Mouse (Mus musculus) C2C12 (cell line): ENCODE results near the gene Golga4. TPM values are rescaled to one million over a fixed set of nuclear protein-coding genes. Genes with fewer than 3 reads are reported as not detected.

Source experiments
- H3K27me3 ChIP-seq: one replicate; pipeline ENCODE4 v1.6.1; 2011; ENCODE audit not compliant: control insufficient read depth, insufficient read depth, insufficient read length
- H3K36me3 ChIP-seq: one replicate; pipeline ENCODE4 v1.6.1; 2011; ENCODE audit not compliant: control insufficient read depth, insufficient read depth
- H3K4me3 ChIP-seq: one replicate; pipeline ENCODE4 v1.5.1; 2011; ENCODE audit warnings: mild to moderate bottlenecking, control low read depth; ENCODE audit not compliant: poor library complexity, insufficient read depth, severe bottlenecking
- H3K79me2 ChIP-seq: one replicate; pipeline ENCODE4 v1.6.1; 2011; ENCODE audit not compliant: control insufficient read depth, insufficient read depth
- H3K79me3 ChIP-seq: one replicate; pipeline ENCODE4 v1.6.1; 2011; ENCODE audit warnings: low read depth, control low read depth
- H3ac ChIP-seq: one replicate; pipeline ENCODE3; 2011; ENCODE audit warnings: low read depth; ENCODE audit not compliant: control insufficient read depth, insufficient read length
- CEBPB ChIP-seq: IDR thresholded peaks from one replicate; pipeline ENCODE4 v1.6.1; 2011; ENCODE audit warnings: low read depth, mild to moderate bottlenecking, control low read depth, moderate library complexity
- CTCF ChIP-seq: IDR thresholded peaks from one replicate; pipeline ENCODE4 v1.5.1; 2011; ENCODE audit not compliant: control insufficient read depth, insufficient read depth, insufficient read length
- FOSL1 ChIP-seq: IDR thresholded peaks from one replicate; pipeline ENCODE4 v1.8.0; 2011; ENCODE audit warnings: mild to moderate bottlenecking, low read length; ENCODE audit not compliant: poor library complexity, insufficient read depth, severe bottlenecking
- MAX ChIP-seq: IDR thresholded peaks from one replicate; pipeline ENCODE4 v1.6.1; 2011; ENCODE audit warnings: mild to moderate bottlenecking, control low read depth
- MYOD1 ChIP-seq: IDR thresholded peaks from one replicate; pipeline ENCODE4 v1.6.1; 2011; ENCODE audit warnings: low read depth; ENCODE audit not compliant: control insufficient read depth, insufficient read length
- MYOG ChIP-seq: IDR thresholded peaks from one replicate; pipeline ENCODE4 v1.6.1; 2011; ENCODE audit not compliant: control insufficient read depth, insufficient read length; ENCODE audit errors: extremely low read depth
- USF1 ChIP-seq: IDR thresholded peaks from one replicate; pipeline ENCODE4 v1.6.1; 2011; ENCODE audit warnings: low read depth, mild to moderate bottlenecking, control low read depth, moderate library complexity
- polyA plus RNA-seq: library from polyadenylated mRNA; unstranded; fragments of >200 nt; fragmentation: generic; extraction: Trizol; gene quantifications from one replicate; pipeline ENCODE4 v1.2.1, GENCODE M21; 2012; ENCODE audit warnings: missing spikeins

Gene Golga4
- polyA plus RNA-seq, 1 experiment: 9.9 TPM

- Histone ChIP-seq H3K79me3 (no peaks in the 10 kb centered on the region), H3K36me3 (no peaks in the 10 kb centered on the region), H3K27me3 (no peaks in the 10 kb centered on the region), H3K4me3 (no peak overlapping the region), H3K79me2 (no peaks in the 10 kb centered on the region), H3ac (no peak overlapping the region)
- TF ChIP-seq CEBPB: no peak
- no peak for TF ChIP-seq USF1
- no peak for TF ChIP-seq FOSL1
- no peak for TF ChIP-seq MYOD1
- TF ChIP-seq MYOG: no peak
- no peak for TF ChIP-seq MAX
- TF ChIP-seq CTCF: no peak
Measured at GRCm38 (mm10) chr9:118494106-118494505, 12.0 kb upstream of the Golga4 start.

- Histone ChIP-seq H3K36me3 (no peaks in the 10 kb centered on the region), H3K79me2 (no peaks in the 10 kb centered on the region), H3ac (no peak overlapping the region), H3K4me3 (no peak overlapping the region), H3K27me3 (no peaks in the 10 kb centered on the region), H3K79me3 (no peaks in the 10 kb centered on the region)
- TF ChIP-seq CTCF (no peak), MAX (no peak), CEBPB (no peak), FOSL1 (no peak), USF1 (no peak), MYOG (no peak), MYOD1 (no peak)
Measured at GRCm38 (mm10) chr9:118495933-118496332, 10.1 kb upstream of the Golga4 start.

DNA sequence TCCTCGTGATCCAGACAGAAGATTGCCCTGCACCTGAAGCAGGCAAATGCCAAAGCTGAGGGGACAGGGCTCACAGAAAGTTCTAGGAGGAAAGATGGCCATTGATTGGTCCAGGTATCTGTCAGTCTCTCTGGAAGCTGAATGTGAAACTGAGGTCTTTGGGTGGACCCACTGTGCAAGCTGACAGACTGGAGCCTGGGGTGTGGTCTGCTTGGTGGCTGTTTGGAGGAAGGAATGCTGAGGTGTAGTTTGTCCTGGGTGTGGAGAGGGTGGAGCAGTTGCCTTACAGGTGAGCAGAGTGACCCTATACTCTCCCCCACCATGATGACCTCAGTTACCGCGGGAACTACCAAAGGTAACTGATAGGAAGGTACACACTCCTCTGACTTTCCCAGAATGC is 9.1 kb upstream of the Golga4 start:
- no peaks in the 10 kb centered on the region for H3K79me3 ChIP-seq
- no peak overlapping the region for H3ac ChIP-seq
- no peaks in the 10 kb centered on the region for H3K27me3 ChIP-seq
- no peak for TF ChIP-seq CTCF
- TF ChIP-seq MYOD1: no peak
- TF ChIP-seq USF1: no peak
- TF ChIP-seq CEBPB: no peak
- no peak for TF ChIP-seq FOSL1
- no peak for TF ChIP-seq MAX
- TF ChIP-seq MYOG: no peak
- no peaks in the 10 kb centered on the region for H3K79me2 ChIP-seq
- H3K4me3 ChIP-seq: no peak overlapping the region
- no peaks in the 10 kb centered on the region for H3K36me3 ChIP-seq

- no peak overlapping the region for H3K4me3 ChIP-seq
- no peaks in the 10 kb centered on the region for H3K79me3 ChIP-seq
- H3K79me2 ChIP-seq: no peaks in the 10 kb centered on the region
- TF ChIP-seq MYOG (no peak), CTCF (no peak), MAX (no peak), MYOD1 (no peak), USF1 (no peak), FOSL1 (no peak), CEBPB (no peak)
- no peaks in the 10 kb centered on the region for H3K27me3 ChIP-seq
- no peaks in the 10 kb centered on the region for H3K36me3 ChIP-seq
- H3ac ChIP-seq: no peak overlapping the region
Measured at GRCm38 (mm10) chr9:118498061-118498460, 8.0 kb upstream of the Golga4 start.

- no peaks in the 10 kb centered on the region for H3K36me3 ChIP-seq
Measured at GRCm38 (mm10) chr9:118500963-118501362, 5.1 kb upstream of the Golga4 start.

DNA sequence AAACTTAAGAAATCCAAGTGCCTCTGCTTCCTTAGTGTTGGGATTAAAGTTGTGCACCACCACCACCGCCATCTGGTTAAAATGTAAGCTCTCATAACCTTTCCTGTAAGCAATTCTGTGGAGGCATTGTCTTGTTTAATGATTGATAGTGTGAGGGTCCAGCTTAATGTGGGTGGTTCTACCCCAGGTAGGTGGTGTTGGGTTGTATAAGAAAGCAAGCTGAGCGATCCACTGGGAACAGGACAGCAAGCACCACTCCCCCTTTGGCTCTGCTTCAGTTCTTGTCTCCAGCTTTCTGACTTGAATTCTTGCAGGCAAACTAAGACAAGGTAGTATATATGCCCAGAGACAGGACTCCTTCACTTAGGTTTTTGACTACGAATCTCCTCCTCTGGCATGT is 1.4 kb upstream of the Golga4 start:
- TF ChIP-seq MYOD1 (no peak), MAX (no peak), FOSL1 (no peak), CTCF (no peak), USF1 (no peak), MYOG (no peak), CEBPB (no peak)
- Histone ChIP-seq H3K79me3 (peaks cover 25% of the 10 kb centered on the region), H3ac (no peak overlapping the region), H3K27me3 (no peaks in the 10 kb centered on the region), H3K79me2 (peaks cover 35% of the 10 kb centered on the region), H3K36me3 (no peaks in the 10 kb centered on the region), H3K4me3 (no peak overlapping the region)

More at GRCm38 (mm10) chr9:118500963-118501362, 5.1 kb upstream of the Golga4 start:
- no peak for TF ChIP-seq MYOG
- TF ChIP-seq MAX: no peak
- TF ChIP-seq CEBPB: no peak
- TF ChIP-seq USF1: no peak
- no peak for TF ChIP-seq MYOD1
- no peak for TF ChIP-seq CTCF
- no peak for TF ChIP-seq FOSL1
- no peaks in the 10 kb centered on the region for H3K79me2 ChIP-seq
- no peaks in the 10 kb centered on the region for H3K27me3 ChIP-seq
- H3K4me3 ChIP-seq: no peak overlapping the region
- no peak overlapping the region for H3ac ChIP-seq
- H3K79me3 ChIP-seq: no peaks in the 10 kb centered on the region
